Comparison of ENCODE assay signal across 18 mouse cellular contexts in the genomic region with DNA sequence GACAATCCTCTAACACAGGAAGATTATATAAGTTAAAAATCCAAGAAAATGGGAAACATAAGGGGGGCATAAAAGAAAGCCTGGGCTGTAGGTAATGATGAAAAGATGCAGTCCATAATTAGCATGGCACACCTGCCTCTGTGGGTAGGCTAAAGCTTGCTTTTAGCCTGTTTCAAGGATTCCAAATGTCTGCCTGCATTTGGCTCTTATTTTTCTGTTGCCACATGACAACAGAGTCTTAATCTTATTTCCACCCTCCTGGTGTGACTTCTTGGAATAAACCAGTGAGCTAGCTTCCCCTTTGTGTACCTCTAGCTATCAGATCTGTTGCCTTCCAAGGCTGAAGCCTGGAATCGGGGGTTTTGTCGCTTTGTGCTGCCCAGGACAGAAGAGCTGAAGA.
"Had no signal": no experiment of that assay in that cellular context is flagged by ENCODE, and none has a peak within 500 bp of the region (broad histone marks: within the 10 kb centered on the region; RNA-seq: fewer than 3 reads in every experiment).

No protein-coding gene starts in this region.

- H3K9me3 ChIP-seq: limb, embryonic 15.5 days; liver, embryonic 12.5 days; neural tube, embryonic 12.5 days; stomach, embryonic 15.5 days had no signal

- H3K4me2 ChIP-seq: limb, embryonic 12.5 days; limb, embryonic 15.5 days; liver, embryonic 12.5 days; liver, embryonic 15.5 days; lung, embryonic 15.5 days; midbrain, embryonic 13.5 days; neural tube, embryonic 12.5 days; stomach, embryonic 15.5 days had no signal

- H3K9ac ChIP-seq: limb, embryonic 12.5 days; limb, embryonic 15.5 days; liver, embryonic 12.5 days; liver, embryonic 15.5 days; lung, embryonic 15.5 days; midbrain, embryonic 13.5 days; neural tube, embryonic 12.5 days; stomach, embryonic 15.5 days had no signal

- H3K27ac ChIP-seq: limb, embryonic 12.5 days; limb, embryonic 15.5 days; liver, embryonic 12.5 days; liver, embryonic 15.5 days; lung, embryonic 15.5 days; midbrain, embryonic 10.5 days; midbrain, embryonic 13.5 days; neural tube, embryonic 12.5 days; stomach, embryonic 15.5 days had no signal

- H3K27me3 ChIP-seq: limb, embryonic 12.5 days; limb, embryonic 15.5 days; liver, embryonic 12.5 days; liver, embryonic 15.5 days; lung, embryonic 15.5 days; megakaryocyte, embryonic 14.5 days; midbrain, embryonic 13.5 days; neural tube, embryonic 12.5 days; stomach, embryonic 15.5 days had no signal

- H3K36me3 ChIP-seq: limb, embryonic 12.5 days; limb, embryonic 15.5 days; liver, embryonic 12.5 days; liver, embryonic 15.5 days; lung, embryonic 15.5 days; midbrain, embryonic 10.5 days; neural tube, embryonic 12.5 days; stomach, embryonic 15.5 days had no signal

- ATAC-seq: liver, embryonic 12.5 days; midbrain, embryonic 13.5 days had no signal

- DNase-seq: kidney, adult 18-20 months; kidney, adult 9 months; kidney, postnatal 14 days; layer of hippocampus, postnatal 36 days; lung, adult 18-20 months; lung, postnatal 36 days; spleen, adult 18-20 months; thymus, adult 18-20 months had no signal

- H3K4me1 ChIP-seq: limb, embryonic 12.5 days; limb, embryonic 15.5 days; liver, embryonic 12.5 days; liver, embryonic 15.5 days; lung, embryonic 15.5 days; megakaryocyte, embryonic 14.5 days; neural tube, embryonic 12.5 days; stomach, embryonic 15.5 days had no signal

- H3K4me3 ChIP-seq: limb, embryonic 12.5 days; limb, embryonic 15.5 days; liver, embryonic 12.5 days; liver, embryonic 15.5 days; lung, embryonic 15.5 days; megakaryocyte, embryonic 14.5 days; midbrain, embryonic 10.5 days; midbrain, embryonic 13.5 days; neural tube, embryonic 12.5 days; stomach, embryonic 15.5 days had no signal
